Mouse (Mus musculus): ENCODE data around the gene Slc39a5. TPM values are rescaled to one million over a fixed set of nuclear protein-coding genes. Genes with fewer than 3 reads are reported as not detected.

Gene Slc39a5
- 0.75 and 0.76 TPM in 2 replicates for polyA plus RNA-seq (2015; fragmentation: Nextera tagmentation; extraction: Ambion mirVana)

DNA sequence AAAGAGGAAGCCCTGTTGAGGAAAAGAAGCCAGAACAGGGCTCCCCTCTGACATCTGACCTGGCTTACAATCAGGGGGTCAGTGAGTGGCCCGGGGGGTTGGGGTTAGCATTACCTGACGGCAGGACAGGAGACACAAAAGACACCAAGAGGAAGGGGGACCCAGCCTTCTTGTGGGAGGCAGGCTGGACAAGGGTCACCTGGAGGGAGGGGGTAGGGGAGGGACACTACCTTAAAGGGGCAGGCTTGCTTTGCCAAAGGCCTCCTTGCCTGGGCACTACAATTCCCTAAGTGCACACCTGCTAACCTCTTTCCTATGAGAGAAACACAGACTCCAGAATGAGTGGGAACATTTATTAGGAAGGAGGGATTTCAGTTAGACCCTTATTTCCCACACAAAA lies at the start of gene Slc39a5:
TSS of gene Slc39a5 (minus strand) at position 174 of the 400 bp plus-strand sequence.
- Histone ChIP-seq H3K27ac (replicated peaks) (no peak within 1 kb of the TSS), H3K9me3 (ENCODE audit: control insufficient read depth, low read length) (no peaks in the 10 kb centered on the region), H3K27me3 (ENCODE audit: control insufficient read depth, insufficient read depth, low read length) (no peaks in the 10 kb centered on the region), H3K4me3 (ENCODE audit: low read depth, low read length) (no peak within 1 kb of the TSS), H3K4me2 (replicated peaks; ENCODE audit: low read depth) (no peak within 1 kb of the TSS), H3K4me1 (replicated peaks; ENCODE audit: control insufficient read depth, insufficient read depth) (no peaks in the 10 kb centered on the region), H3K9ac (ENCODE audit: low read length) (no peak within 1 kb of the TSS), H3K36me3 (ENCODE audit: control insufficient read depth, insufficient read depth, low read length) (no peaks in the 10 kb centered on the region; the same call in 1 of the 2 replicates)
- peak; percentile 9 for DNase-seq (ENCODE audit: low spot score)
- WGBS, result 30% methylated on average over 2 of the region's 2 CpGs
- TF ChIP-seq EP300 (optimal IDR thresholded peaks at IDR 0.05) (no peak), CTCF (IDR thresholded peaks at IDR 0.05; ENCODE audit: low read depth) (no peak)
- no peak for ATAC-seq (ENCODE audit: low FRiP score, low TSS enrichment)

DNA sequence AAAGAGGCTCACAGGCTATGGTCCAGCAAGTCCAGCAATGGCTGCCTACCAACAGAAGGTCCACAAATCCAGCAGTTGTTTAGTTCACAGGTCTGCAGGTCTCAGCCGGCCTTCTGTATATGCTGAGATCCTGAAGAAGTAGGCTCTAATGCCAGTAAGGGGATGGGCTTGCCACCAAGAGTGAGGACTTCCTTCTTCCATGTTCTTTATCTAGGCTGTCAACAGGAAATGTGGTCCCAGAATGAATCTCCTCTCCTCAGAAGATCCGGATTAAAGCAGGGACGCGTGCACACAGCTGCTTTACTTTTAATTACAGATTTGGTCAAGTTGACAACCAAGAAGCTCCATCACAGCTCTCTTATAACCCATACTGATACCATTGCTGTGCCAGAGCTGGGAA lies 44.4 kb upstream of the Slc39a5 start:
- Histone ChIP-seq H3K36me3 (ENCODE audit: control insufficient read depth, insufficient read depth, low read length) (no peaks in the 10 kb centered on the region), H3K9me3 (ENCODE audit: control insufficient read depth, low read length) (no peaks in the 10 kb centered on the region), H3K9ac (ENCODE audit: low read length) (no peak overlapping the region), H3K4me1 (replicated peaks; ENCODE audit: control insufficient read depth, insufficient read depth) (no peaks in the 10 kb centered on the region), H3K27me3 (ENCODE audit: control insufficient read depth, insufficient read depth, low read length) (no peaks in the 10 kb centered on the region), H3K4me3 (ENCODE audit: low read depth, low read length) (no peak overlapping the region), H3K4me2 (replicated peaks; ENCODE audit: low read depth) (no peak overlapping the region), H3K27ac (replicated peaks) (no peak overlapping the region)
- TF ChIP-seq CTCF (IDR thresholded peaks at IDR 0.05; ENCODE audit: low read depth), result no peak
- no peak for TF ChIP-seq EP300 (optimal IDR thresholded peaks at IDR 0.05)
- DNase-seq (ENCODE audit: low spot score) (no peak), ATAC-seq (ENCODE audit: low FRiP score, low TSS enrichment) (no peak)
- 73% methylated on average over 4 of the region's 4 CpGs for WGBS

DNA sequence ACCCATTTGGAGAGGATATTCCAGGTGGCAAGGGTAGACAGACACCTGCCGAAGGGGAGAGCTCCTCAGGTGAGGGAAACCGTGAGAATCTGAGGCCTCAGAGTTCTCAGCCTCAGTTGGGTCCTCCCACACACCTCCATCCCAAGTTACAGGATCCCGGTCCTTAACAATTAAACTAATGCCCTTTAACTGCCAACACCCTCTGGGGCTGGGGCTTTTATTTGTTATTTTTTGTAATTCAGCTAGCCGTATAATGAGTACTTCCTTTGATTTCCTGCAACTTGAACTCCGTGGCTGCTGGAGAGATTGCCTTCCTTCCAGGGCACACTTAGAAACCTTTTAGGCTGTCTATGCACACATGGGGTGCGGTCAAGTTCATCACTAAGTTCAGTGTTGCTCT lies 43.3 kb upstream of the Slc39a5 start:
- Histone ChIP-seq H3K36me3 (ENCODE audit: control insufficient read depth, insufficient read depth, low read length) (peaks cover 5% of the 10 kb centered on the region; the same call in 1 of the 2 replicates), H3K27me3 (ENCODE audit: control insufficient read depth, insufficient read depth, low read length) (no peaks in the 10 kb centered on the region), H3K9ac (ENCODE audit: low read length) (no peak overlapping the region), H3K4me3 (ENCODE audit: low read depth, low read length) (no peak overlapping the region), H3K27ac (replicated peaks) (no peak overlapping the region), H3K9me3 (ENCODE audit: control insufficient read depth, low read length) (no peaks in the 10 kb centered on the region), H3K4me1 (replicated peaks; ENCODE audit: control insufficient read depth, insufficient read depth) (no peaks in the 10 kb centered on the region), H3K4me2 (replicated peaks; ENCODE audit: low read depth) (no peak overlapping the region)
- no peak for ATAC-seq (ENCODE audit: low FRiP score, low TSS enrichment)
- TF ChIP-seq CTCF (IDR thresholded peaks at IDR 0.05; ENCODE audit: low read depth) (no peak), EP300 (optimal IDR thresholded peaks at IDR 0.05) (no peak)
- no peak for DNase-seq (ENCODE audit: low spot score)
- 55% methylated on average over 6 of the region's 6 CpGs for WGBS

DNA sequence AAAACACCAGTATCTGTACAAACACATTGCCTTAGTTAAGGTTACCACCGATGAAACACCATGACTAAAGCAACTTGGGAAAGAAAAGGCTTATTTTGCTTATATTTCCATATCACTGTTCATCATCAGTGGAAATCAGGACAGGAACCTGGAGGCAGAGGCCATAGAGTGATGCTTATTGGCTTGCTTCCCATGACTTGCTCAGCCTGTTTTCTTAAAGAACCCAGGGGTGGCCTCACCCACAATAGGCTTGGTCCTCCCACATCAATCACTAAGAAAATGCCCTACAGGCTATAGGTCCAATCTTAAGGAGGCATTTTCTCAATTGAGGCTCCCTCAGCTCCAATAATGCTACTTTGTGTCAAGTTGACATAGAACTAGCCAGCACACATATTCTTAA lies 41.7 kb upstream of the Slc39a5 start:
- no peak for TF ChIP-seq EP300 (optimal IDR thresholded peaks at IDR 0.05)
- TF ChIP-seq CTCF (IDR thresholded peaks at IDR 0.05; ENCODE audit: low read depth), result no peak
- H3K27me3 ChIP-seq (ENCODE audit: control insufficient read depth, insufficient read depth, low read length), result no peaks in the 10 kb centered on the region
- no peaks in the 10 kb centered on the region for H3K4me1 ChIP-seq (replicated peaks; ENCODE audit: control insufficient read depth, insufficient read depth)
- no peak overlapping the region for H3K9ac ChIP-seq (ENCODE audit: low read length)
- no peak overlapping the region for H3K4me3 ChIP-seq (ENCODE audit: low read depth, low read length)
- no peak overlapping the region for H3K4me2 ChIP-seq (replicated peaks; ENCODE audit: low read depth)
- ATAC-seq (ENCODE audit: low FRiP score, low TSS enrichment), result no peak
- no peaks in the 10 kb centered on the region for H3K9me3 ChIP-seq (ENCODE audit: control insufficient read depth, low read length)
- H3K36me3 ChIP-seq (ENCODE audit: control insufficient read depth, insufficient read depth, low read length), result peaks cover 18% of the 10 kb centered on the region
- H3K27ac ChIP-seq (replicated peaks), result no peak overlapping the region
- WGBS, result 77% methylated on average over 1 of the region's 1 CpGs
- no peak for DNase-seq (ENCODE audit: low spot score)

DNA sequence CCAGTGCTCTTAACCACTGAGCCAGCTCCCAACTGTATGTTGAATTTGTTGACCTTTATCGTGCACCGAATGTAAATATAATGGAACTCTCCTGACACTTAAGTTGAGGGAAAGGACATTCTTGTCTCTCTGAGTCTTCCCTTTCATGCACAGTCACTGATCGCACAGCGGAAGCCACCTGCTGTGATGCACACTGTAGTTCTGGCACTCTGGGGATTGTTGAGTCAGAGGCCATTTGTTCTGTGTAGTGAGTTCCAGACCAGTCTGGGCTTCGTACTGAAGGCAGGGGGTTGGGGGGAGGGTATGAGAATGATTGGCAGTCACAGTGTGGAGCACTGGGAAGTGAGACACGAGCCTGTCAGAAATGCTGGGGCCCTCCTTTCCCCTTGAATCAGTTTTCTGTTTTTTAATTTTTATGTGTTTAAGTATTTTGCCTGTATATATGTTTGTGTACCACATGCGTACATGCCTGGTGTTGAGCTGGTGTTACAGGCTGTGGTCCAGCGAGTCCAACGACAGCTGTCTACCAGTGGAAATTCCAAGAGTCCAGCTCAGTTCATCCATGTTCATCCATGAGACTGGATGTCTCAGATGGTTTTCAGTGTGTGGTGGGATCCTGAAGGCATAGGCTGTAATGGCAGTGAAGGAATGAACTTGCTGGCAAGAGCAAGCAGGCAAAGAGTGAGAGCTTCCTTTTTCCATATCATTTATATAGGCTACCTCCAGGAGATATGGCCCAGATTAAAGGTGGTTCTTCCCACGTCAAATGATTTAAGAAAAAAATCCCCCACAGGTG lies 40.5 kb upstream of the Slc39a5 start:
- ATAC-seq (ENCODE audit: low FRiP score, low TSS enrichment), result no peak
- H3K9ac ChIP-seq (ENCODE audit: low read length), result no peak overlapping the region
- DNase-seq (ENCODE audit: low spot score), result no peak
- no peak overlapping the region for H3K27ac ChIP-seq (replicated peaks)
- H3K4me2 ChIP-seq (replicated peaks; ENCODE audit: low read depth), result no peak overlapping the region
- TF ChIP-seq EP300 (optimal IDR thresholded peaks at IDR 0.05) (no peak), CTCF (IDR thresholded peaks at IDR 0.05; ENCODE audit: low read depth) (no peak)
- H3K4me1 ChIP-seq (replicated peaks; ENCODE audit: control insufficient read depth, insufficient read depth), result no peaks in the 10 kb centered on the region
- no peaks in the 10 kb centered on the region for H3K9me3 ChIP-seq (ENCODE audit: control insufficient read depth, low read length)
- 86% methylated on average over 10 of the region's 10 CpGs for WGBS
- H3K36me3 ChIP-seq (ENCODE audit: control insufficient read depth, insufficient read depth, low read length), result peaks cover 21% of the 10 kb centered on the region
- H3K4me3 ChIP-seq (ENCODE audit: low read depth, low read length), result no peak overlapping the region
- H3K27me3 ChIP-seq (ENCODE audit: control insufficient read depth, insufficient read depth, low read length), result no peaks in the 10 kb centered on the region

DNA sequence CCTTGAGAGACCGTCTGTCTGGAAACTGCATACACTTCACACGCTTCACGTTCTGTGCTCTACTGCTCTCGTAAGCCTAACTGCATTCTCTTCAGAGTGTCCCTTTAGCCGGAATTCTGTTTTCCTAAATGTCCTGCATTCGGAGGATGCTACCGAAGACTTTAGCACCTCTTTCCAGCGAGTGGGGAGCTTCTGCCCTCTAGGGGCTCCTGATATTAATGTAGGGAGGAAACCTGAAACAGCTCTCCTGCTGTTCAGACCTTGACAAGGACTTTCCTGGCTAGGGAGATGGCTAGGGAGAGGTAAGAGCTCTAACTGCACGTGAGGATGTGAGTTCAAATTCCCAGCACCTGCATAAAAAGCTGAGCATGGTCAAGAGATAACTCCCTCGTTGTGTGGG lies 39.4 kb upstream of the Slc39a5 start:
- no peak overlapping the region for H3K4me3 ChIP-seq (ENCODE audit: low read depth, low read length)
- H3K9ac ChIP-seq (ENCODE audit: low read length), result no peak overlapping the region
- TF ChIP-seq CTCF (IDR thresholded peaks at IDR 0.05; ENCODE audit: low read depth) (peak; percentile 80), EP300 (optimal IDR thresholded peaks at IDR 0.05) (no peak)
- no peaks in the 10 kb centered on the region for H3K27me3 ChIP-seq (ENCODE audit: control insufficient read depth, insufficient read depth, low read length)
- WGBS, result 52% methylated on average over 10 of the region's 10 CpGs
- no peak overlapping the region for H3K27ac ChIP-seq (replicated peaks)
- no peaks in the 10 kb centered on the region for H3K9me3 ChIP-seq (ENCODE audit: control insufficient read depth, low read length)
- no peak for ATAC-seq (ENCODE audit: low FRiP score, low TSS enrichment)
- peaks cover 31% of the 10 kb centered on the region for H3K36me3 ChIP-seq (ENCODE audit: control insufficient read depth, insufficient read depth, low read length)
- no peaks in the 10 kb centered on the region for H3K4me1 ChIP-seq (replicated peaks; ENCODE audit: control insufficient read depth, insufficient read depth)
- H3K4me2 ChIP-seq (replicated peaks; ENCODE audit: low read depth), result no peak overlapping the region
- peak; percentile 37 for DNase-seq (ENCODE audit: low spot score)
